Mouse (Mus musculus) activated CD4-positive, CD25-positive, alpha-beta regulatory T cell (primary cell): Measurements from ENCODE around the gene 9330182O14Rik. TPM values are rescaled to one million over a fixed set of nuclear protein-coding genes. Genes with fewer than 3 reads are reported as not detected.

Source experiments
- polyA plus RNA-seq, 2 experiments: library from polyadenylated mRNA; unstranded; fragments of 100-300 nt; shearing (Covaris generic); gene quantifications; one replicate each; pipeline ENCODE4 v1.2.1; 2017

9330182O14Rik gene
- polyA plus RNA-seq, result not detected

GRCm38 (mm10) chr15:40134152-40134792, at the start of gene 9330182O14Rik:
Gene 9330182O14Rik, plus strand, starts transcription at chr15:40134365.

